Mouse (Mus musculus): Measurements from ENCODE around the gene Tnfsf14.

Gene Tnfsf14

DNA sequence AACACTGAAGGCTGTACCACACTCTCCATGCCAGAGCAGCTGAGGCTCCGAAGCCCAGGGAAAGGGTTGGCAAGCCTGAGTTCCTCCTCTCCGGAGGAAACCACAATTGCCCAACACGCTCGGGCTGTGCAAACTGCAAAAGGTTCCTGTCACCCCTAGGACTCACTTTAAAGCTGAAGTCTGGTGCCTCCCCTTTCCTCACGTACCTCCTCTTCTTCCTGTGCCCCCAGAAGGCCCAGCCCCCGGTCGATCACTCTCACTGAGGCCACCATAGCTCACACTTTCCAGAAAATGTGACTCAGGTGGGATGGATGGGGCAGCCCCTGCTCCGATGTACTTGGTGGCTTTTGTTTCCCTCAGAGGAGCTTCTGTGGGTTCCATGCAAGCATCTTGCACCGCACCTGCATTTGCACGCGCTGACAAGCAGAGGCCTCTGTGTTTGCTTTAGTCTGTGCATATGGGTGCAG lies at the start of gene Tnfsf14:
Gene Tnfsf14, minus strand, starts transcription at position 137 of the 467 bp plus-strand sequence.
- DNase-seq, result peak; percentile 76 to 82

DNA sequence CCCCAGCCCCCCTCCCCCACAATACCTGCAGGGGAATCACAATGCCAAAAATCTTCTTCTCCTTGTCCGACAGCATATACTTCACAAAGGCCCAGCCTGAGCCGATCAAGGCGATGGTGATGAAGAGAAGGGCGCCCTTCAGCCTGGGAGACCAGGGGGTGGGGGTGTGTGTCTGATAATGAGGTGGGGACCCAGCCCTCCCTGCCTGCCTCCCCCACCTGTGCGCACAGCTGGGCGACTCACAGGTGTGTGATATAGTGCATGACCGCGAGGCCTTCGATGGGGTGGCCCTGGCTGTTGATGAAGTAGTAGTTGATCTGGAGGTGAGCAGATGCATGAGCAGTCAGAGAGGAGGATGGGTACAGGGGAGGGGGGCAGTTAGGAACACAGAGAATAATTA lies 43.2 kb upstream of the Tnfsf14 start:
- no peak for DNase-seq

DNA sequence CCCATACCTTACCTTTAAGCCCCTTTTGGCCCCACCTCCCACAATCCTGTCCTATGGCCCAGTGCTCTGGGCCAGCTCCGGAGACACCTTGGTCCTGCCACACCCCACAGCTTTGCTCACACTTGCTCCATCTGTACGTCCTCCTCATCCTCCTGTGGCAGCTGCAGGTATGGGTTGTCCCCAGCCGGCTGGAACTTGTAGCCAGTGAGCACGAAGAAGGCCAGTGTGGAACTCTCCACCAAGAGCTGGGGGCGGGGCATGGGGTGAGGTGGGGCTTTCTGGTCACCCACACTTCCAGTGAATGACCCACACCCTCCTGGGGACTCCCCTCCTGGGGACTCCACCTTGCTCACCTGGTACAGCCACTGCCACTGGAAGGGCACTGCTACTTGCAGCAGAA lies 41.8 kb upstream of the Tnfsf14 start:
- DNase-seq, result no peak

DNA sequence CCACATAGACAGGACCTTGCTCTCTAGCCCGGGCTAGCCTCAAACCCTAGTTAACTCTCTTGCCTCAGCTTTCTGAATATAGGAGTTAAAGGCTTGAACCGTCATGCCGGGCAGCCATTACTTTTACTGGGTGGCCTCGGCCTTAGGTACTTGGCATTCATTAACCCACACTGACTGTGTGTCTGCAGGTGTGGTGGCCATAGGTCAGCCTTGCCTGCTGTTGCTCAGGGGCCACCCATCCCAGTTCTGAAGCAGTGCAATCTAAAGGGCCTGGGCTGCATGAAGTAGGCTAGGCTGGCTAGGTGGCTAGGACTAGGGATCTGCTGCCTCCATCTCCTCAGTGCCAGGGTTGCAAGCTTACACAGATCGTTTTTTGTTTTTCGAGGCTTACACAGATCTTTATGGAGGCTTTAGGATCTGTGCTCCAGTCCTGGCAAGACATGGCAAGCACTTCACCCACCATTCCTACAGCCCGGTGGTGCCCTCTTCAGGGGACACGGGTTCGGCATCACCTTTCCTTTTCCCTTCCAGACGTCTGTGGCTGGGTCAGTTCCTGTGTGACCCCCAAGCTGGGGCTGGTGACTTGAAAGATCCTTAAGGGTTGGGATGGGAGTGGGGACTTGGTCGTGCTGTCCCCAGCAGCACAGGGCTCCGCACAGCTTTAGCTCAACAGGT lies 40.4 kb upstream of the Tnfsf14 start:
- DNase-seq, result no peak

DNA sequence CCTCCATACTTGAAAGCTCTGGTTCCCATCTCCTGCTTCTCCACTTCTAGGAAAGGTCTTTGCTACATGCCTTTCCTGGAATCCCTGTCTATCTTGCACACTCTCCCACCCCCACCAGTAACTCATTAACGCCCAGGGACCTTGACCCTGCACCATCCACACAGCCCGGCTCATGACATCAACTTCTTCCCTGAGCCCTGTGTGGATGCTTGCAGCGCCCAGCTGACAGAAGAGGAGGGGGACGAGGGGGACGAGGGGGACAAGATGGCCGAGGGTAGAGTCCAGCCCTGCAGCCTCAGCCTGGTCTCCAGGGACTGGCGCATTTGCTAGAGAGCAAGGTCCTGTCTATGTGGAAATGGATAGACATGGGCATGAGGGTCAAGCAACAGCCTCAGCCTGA lies 39.1 kb upstream of the Tnfsf14 start:
- no peak for DNase-seq

DNA sequence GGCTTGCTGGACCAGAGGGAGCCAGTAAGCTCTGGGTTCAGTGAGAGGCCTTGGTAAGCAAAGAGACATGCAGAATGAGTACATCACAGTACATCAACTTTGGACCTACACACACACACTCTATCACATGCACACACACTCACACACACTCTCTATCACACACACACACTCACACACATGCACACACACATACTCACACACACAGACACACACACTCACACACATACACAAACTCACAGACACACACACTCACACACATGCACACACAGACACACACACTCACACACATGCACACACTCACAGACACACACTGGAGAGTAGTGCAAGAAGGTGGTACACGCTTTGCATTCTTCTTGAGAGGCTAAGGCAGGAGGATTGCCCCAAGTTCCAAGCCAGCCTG lies 38.2 kb upstream of the Tnfsf14 start:
- DNase-seq, result no peak

DNA sequence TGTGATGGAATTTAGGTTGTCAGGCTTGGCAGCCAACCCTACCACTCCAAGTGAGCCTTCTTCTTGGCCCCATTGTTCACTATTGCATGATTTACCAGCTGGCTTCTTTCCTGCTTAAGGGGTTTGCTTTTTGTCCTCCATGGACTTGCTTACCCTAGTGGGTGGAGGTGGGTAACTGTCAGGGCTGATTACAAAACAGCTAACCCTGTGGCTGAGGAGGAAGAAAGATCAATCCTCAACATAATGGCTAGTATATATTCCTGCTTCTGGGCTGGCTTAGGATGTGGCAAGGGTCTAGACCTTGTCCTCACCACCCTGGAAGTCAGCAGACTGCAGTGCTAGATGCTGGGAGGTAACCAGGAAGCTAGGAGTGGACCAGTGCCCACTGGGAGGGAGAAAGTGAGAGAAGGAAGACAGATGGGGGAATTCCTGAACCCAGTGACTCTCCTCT lies 37.4 kb upstream of the Tnfsf14 start:
- no peak for DNase-seq

DNA sequence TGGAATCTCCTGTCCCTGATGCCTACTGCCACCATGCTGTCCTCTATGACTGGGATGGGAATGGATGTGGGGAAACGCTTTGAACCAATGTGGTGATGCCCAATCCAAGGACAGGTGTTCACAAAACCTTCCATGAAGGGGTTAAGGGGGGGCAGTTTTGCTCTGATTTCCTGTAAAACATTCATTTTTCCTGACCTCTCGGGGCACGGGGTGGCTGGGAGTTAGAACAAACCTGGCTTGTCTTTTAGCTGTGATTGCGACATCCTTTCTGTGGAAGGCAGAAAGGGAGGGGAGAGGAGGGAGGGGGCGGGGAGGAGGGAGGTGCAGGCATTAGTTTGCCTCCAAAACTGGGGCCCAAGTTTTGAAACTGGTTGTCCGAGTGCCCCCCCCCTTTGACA lies 36.8 kb upstream of the Tnfsf14 start:
- DNase-seq, result no peak

DNA sequence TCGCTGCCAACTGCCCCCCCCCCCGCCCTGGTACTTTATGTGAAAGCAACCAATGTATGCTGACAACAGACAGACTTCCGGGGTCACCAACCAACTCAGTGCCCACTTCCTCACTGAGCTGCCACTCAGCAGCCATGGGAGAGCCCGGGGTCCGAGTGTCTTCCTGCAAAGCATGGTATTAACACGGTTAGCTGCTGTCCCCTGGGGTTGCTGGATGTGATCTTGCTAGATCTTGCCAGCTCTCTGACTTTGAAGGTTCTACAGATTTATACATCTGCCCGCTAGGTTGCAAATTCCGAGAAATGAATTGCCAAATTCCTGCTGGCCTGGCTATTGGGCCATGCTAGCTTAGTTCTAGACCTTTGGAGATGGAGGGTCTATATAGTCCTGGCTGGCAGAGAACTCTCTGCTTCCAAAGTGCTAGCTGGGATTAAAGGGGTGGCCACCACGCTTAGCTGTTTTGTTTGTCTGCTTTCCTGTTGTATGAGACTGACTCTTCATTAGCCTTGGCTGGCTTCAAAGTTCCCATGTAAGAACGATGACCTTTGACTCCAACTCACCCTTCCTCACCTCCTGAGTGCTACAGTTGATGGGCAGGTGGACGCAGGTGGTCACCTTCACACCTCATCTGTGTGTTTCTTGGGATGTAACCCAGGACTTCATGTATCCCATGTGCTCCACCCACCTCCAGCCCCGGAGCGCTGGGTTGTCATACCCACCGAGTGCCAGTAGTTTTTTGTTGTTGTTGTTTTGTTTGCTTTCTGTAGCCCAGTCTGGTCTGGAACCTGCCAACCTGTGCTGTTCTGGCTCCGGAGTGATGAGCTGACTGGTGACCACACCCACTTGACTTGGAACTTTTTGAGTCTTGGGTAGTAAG lies 36.1 kb upstream of the Tnfsf14 start:
- no peak for DNase-seq

DNA sequence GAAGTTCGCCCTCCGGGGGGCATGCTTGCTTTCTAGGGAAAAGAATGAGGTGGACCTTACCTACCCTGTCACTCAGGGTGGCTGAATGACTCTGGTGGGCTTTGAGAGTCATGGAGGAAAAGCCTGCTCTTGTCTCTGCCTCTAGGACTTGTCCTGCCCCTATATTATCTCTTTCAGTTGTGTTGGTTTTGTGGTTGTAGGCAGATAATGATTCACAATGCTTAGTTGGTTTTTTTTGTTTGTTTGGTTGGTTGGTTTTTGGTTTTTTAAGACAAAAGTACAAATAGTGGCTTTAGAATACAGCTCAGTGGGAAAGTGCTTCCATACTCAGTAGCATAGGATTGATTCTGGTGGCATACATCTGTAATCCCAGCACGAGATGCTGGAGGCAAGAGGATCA lies 34.9 kb upstream of the Tnfsf14 start:
- no peak for DNase-seq

DNA sequence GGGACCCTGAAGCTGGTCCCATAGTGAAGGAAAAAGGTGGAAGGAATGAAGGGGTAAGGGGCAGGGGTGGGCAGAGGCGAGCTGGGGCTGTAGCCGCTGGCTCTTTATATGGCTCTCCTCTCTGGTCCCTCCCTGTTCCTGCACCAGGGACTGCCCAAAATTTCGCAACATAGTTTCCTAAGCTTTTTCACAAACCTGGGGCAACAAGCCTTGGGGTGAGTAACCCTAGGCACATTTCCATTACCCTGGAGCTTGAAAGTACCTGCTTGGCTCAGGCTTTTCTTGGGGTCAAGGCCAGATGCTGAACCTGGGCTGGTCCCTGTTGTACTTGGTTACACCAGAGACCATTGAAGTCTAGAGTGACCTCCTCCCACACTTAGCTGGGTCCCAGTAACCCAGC lies 34.0 kb upstream of the Tnfsf14 start, which contains the start of gene C3:
Gene C3, minus strand, starts transcription at position 123 of the 400 bp plus-strand sequence.
- no peak for DNase-seq

DNA sequence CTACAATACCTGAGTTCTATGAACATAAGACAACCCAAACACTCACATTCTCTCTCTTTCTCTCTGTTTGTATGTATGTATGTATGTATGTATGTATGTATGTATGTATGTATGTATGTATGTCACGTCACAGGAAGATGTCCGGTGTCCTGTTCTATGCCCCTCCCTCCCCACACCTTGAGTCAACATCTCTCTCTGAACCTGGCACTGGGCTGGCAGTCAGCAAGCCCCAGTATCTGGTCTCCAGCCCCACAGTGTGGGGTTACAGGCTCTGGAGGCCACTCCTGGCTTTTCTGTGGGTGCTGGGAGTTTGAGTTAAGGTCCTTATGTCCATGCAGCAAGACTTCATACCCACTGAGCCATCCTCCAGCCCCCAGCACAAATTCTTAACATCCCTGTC lies 33.5 kb upstream of the Tnfsf14 start:
- DNase-seq, result no peak

DNA sequence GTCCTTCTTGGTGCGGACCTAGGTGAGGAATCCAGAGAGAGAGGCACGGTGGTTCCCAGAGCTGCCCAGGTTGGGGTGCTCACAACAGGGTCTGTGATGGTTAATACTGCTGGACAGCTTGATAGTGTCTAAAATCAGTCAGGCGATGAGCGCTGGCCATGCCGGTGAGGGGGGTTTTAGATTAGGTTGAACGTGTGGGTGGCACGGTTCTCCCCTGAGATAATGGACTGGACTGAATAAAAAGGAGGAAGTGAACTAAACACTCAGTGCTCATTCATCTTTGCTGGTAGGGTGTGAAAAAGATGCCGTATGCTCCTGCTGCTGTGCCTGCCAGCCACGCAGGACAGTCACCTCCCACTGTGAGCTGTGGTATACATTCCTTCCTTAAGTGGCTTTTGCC lies 29.3 kb upstream of the Tnfsf14 start:
- peak in 1 of 2 experiments; percentile 0 for DNase-seq

DNA sequence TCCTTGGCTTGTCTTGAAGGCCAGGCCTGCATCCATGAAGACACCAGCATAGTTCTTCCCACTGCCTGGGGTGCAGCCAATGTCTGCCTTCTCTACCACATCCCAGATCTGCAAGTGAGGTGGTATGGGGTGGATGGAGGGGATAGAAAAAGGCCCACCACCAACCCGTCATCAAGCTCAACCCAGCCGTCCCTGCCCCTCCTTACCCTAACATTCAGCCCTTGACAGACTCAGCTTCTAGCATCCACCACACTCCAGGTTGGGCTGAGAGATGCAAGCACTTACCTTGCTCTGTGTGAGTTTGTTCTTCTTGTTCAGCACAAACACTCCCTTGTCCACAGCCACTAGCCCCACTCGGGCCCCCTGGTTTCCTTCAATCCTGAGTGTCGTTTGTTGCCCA lies 27.9 kb upstream of the Tnfsf14 start:
- no peak for DNase-seq

DNA sequence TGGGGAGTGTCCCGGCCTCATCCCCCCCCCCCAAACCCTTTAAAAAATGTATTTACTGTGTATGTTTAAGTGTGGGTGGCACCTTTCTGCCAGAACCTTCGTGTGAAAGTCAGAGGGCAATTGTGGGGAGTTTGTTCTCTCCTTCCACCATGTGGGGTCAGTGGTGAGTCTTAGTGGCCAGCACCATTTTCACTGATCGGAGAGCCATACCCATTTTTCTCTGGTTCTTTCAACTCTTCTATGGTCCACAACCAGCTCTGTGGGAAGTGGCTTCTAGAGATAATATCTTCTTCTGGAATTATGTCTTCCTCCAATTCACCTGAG lies 25.9 kb upstream of the Tnfsf14 start:
- no peak for DNase-seq

DNA sequence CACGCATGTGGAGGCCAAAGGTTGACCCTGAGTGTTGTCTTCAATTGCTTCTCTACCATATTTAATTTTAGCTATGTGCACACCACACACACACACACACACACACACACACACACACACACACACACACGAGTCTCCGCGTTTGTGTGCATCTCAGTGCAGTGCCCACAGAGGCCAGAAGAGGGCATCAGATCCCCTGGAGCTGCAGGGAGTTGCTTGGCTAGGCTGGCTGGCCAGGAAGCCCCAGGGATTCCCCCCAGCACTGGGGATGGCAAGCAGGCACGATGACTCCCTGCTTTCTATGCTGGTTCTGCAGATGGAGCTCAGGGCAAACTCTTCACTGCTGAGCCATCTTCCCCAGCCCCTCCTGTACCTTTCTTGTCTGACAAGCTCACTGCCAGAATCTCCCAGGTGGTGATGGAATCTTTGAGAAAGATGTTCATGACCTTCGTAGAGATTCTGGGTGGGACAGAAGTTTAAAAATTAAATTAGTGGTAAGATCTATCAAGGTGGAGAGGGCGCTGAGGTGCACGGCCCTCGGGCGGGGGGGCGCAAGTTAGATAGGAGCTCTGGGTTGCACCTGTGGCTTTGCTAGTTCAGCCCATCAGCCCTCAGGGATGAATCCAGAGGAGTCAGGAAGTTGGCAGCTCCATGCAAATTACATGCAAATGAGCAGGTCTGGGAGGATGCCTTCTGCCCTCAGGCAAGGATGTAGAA lies 25.3 kb upstream of the Tnfsf14 start:
- peak; percentile 58 to 63 for DNase-seq

DNA sequence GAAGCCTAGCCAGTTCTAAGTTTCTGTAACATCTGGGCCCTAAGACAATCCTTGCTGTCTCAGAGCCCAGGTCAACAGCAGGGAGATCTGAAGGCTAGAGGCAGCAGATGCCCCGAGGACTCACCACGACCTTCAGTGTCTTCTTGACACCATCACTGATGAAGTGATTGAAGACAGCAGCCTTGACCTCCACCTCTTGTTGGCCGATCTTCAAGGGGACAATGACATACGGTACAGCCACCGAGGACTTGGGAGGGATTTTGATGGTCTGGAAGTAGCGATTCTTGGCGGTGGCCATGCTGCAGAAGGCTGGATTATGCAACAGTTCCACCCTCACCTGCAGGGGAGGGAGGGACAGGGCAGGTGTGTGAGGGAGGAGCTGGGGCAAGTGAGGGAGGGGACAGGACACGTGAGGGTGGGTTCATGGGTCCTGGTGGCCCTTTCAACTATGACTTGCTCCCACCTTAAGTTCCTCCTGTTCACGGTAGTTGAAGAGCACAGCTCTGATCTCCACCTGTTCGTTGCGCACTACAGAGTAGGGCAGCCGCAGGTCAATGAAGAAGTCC lies 24.4 kb upstream of the Tnfsf14 start:
- no peak for DNase-seq

DNA sequence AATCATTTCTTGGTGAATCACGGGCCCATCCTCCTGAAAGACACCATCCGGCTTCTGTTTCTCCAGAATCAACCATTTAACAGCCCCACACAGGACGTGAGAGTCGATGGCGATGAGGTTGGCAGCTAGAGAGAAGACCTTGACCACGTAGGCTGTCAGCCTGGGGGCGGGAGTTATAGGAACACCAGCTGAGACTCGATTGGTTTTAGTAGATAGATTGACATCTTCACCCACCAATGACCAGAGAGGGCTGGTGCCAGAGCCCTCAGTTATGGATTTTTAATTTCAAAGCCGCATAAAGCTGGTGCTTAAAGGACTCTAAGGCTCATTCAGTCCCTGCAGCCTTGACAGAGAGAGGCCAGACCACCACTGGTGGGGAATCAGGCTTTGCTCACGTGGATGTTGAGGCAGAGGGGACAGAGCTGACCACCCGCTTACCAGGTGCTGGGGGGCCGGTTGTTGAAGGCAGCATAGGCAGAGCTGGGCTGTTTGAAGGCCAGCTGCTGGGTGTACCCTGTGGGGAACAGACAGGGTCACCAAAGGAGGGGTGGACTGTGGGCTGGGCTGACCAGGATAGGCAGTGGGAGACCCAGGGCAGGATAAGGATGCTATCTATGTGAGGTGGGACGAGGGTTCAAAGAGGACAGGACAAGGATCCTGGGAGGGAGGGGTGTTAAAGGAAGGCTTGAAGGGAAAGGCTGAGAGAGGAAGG lies 20.9 kb upstream of the Tnfsf14 start:
- no peak for DNase-seq

DNA sequence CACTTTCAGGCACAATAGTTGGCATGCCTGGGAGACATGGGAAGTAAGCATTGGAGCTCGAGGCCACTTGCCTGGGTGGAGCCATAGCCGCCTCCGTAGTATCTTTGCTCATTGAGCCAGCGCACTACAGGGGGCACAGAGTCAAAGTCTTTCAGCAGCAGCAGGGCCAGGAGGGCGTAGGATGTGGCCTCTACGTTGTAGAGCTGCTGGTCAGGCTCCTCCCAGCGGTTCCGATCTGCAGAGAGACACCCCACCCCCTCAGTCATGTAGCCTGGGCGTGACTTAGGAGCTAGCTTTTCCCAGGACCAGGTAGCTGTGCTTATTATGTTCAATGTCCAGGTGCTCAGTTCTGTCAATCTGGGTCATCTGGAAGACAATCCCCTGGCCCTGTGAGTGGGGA lies 17.5 kb upstream of the Tnfsf14 start:
- DNase-seq, result no peak

DNA sequence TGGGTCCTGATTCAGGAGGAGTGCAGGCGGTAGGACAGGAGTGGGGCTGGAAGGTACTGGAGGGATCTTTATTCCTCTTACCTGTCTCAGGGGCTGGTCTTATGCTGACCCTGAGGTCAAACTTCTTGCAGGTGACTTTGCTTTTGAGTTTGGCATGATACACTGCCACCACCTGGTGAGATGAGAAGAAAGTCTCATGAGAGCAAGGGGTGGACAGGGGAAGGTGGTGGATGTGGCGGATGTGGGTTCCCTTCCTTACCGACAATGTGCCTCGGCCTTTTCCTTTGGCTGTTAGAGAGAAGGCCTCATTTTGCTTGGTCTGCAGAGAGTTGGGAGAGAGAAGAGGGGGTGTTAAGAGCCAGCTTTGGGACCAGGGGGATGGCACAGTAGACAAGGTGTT lies 15.4 kb upstream of the Tnfsf14 start:
- DNase-seq, result peak; percentile 37 to 57

DNA sequence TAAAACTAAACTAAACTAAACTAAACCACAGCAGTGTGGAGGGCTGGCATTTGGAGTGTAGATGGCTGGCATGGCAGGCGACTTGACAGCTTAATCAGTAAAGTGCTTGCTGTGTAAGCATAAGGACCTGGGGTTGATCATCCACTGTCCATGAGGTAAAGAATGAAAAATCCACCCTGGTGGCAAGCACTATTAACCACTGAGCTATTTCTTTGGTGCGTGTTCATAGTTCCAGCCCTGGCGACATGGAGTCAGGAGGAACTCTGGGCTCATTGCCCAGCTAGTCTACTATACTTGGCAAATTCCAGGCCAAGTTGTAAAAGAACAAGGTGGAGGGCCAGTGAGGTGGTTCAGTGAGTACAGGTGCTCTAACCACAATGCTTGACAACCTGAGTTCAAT lies 14.0 kb upstream of the Tnfsf14 start:
- no peak for DNase-seq

Data from thymus, adult 18-20 months (tissue).